Mouse (Mus musculus) gastrocnemius, adult 8-10 months (tissue): ENCODE results near the gene Cox17. TPM values are rescaled to one million over a fixed set of nuclear protein-coding genes. Genes with fewer than 3 reads are reported as not detected.
A peak's percentile ranks its signal among the peaks of the same experiment; 100 is the strongest.

Experiments used
- DNase-seq, 2 experiments: peaks; one replicate each; pipeline ENCODE4 v3.0.0; 2022; ENCODE audit warnings: low spot score in 2 of 2
- total RNA-seq, 4 experiments: library from RNA; stranded (reverse); gene quantifications; 2 replicates each; pipeline ENCODE4 v1.2.4; 2022

Gene Cox17
- total RNA-seq, 4 experiments from 2014 or later, result 115 to 194 (median 149) TPM

DNA sequence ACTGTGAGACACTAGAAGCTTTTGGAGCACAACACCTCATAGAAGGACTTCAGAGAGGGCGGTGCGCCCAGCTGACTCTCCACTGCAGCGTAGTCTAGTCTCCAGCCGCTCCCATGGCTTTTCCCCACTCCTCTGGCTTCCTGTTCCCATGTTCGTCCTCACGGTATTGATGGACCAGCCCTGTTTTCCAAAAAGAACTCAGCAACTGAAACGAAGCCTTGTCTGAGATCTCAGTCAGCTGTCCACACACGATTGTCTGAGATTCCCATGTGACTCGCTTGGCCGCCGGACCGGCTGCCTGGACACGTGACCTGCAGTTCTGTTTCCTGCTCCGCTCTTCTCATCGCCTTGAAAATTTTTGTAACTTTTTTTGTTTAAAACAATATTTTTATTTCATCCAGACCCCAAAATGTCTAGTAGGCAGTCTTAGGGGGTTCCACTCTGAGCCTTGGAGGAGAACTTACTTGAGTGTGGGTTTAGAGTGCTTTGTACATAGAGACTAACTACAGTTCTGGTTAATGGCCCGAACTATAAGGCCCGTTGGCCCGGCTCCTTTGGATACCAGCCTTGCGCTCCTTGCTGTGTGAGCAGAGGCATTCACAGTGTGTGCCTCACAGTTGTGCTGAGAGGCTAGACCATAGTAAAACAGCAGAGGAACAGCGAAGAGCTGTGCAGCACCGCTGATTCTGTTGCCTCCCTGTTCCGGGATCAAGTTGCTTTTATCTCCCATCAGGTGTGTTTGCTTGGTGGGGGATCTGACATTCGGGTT, 45.5 kb downstream of the Cox17 start:
- peak; percentile 75 to 80 for DNase-seq

DNA sequence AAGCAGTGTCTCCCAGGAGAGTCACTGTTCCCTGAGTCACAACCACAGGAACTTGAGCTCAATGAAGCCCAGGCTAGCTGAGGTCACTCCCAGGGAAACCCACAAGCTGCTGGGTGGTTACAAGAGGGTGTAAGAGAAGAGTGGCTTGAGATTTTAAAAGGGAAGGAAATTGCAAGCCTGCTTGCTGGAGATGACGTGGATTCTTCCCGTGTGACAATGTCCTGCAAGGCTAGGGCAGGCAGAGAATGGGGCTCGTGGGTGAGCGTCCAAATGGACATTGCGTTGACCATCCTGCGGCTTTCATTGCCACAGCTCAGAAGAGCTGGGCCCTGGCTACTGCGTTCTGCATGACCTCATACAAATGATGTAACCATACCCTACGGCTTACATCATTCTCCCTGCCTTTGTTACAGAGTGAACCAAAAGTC, 47.4 kb downstream of the Cox17 start:
- DNase-seq, result no peak

DNA sequence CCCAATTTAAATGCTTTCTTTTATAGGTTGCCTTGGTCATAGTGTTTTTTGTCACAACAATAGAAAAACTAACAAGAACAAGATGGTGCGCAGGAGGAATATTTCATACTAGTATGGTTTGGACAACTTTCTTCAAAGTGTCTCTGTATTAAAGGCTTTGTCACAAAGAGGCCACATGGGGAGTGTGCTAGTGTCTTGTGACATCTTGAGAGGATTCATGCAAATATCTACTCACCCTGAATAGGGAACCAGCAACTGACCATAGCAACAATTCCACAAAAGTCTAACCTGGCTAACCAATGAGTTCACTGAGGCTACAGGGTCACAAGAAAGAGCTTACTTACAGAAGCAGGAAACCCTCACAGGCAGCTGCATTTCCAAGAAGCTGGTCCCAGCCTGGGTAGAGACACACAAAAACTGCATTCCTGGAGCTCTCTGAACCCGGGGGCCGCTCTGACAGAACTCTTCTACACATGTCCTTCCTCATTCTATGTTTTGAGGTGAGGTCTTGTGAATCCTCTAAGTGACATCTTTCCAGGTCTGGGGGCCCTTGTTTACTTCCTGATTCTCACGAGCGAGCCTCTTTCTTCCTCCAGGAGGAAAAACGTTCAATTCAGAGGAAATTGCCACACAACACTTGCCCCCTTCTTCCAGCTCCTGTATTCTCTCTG, 48.4 kb downstream of the Cox17 start:
- no peak for DNase-seq

DNA sequence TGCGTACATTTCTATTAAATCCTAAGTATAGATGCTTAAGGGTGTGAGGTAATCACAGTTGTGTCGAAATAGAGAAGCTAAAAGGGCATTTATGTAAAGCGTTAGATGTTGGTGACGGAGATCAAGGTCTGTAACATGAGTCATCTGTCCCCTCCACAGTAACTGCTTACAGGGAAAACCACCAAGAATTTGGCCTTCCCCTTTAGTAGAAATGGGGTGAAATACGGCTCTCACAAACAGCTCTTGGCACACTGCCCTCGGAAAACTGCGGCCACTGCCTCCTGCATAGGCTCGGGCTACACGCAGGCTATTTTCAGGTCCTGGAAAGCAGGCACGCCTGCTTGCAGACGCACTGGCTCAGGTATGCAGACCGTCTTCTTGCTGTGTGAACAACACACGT, 49.4 kb downstream of the Cox17 start:
- peak; percentile 49 to 58 for DNase-seq

DNA sequence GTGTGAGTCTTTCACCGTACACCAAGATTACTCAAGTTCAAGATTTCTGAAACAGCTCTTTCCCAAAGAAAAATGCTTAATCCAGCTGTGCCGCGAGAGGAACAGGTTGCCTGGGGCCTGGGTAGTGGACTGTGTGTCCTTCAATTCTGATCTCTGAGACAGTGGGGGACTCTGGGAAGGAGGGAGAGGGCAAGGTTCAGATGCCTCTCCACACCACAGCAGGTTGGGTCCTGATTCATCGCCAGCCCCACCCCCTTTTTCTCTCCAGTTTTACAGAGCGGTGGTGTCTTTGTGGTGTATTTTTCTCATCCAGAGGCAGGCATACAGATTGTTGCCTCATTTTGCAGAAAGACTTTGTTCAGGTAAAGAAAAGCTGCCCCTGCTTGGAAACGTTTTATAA, 51.5 kb downstream of the Cox17 start:
- no peak for DNase-seq

DNA sequence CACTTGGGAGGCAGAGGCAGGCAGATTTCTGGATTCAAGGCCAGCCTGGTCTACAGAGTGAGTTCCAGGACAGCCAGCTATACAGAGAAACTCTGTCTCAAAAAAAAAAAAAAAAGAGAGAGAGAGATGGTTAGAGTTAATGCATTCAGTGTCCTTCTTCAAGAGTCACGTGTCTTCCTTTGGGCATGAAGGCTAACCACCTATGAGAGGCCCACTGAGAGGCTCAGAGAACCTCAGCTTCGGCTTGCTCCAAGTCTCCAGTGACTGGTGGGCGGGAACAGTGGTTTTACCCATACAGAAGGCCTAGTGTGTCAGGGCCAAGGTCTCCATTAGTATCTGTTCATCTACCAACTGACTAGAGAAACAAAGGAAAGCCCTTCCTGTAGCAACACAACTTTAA, 52.3 kb downstream of the Cox17 start:
- no peak for DNase-seq

DNA sequence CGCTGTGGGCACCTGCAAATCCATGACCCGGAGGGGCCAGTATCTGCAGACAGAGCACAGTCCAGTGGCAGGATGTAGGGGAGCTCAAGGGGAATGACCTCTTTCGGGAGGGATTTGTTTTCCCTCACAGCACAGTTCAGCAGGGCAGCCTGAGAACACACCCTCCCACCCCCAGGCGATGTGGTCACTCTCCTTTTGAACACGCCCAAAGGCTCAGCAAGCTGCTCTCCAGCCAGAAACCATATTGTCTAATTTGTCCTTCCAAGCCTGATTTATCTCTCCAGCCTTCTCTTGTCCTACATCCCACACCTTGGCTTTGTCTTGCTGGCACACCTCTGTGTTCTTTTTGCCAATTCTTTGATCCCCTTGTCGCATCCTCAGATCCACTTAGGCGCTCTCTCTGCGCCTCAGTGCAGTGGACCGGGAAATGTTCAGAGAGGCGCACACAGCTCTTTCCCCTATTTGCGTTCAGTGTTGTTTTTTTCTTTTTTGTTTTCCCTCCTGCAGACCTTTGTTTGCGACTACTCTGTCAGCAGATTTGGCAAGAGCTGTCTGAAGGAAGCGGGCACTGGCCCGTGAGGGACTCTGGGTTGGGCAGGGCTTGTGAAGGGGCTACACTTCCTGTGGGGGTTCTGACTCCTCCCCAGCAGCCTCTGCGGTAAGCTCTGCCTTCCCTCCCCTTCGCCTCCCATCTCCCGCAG, 52.9 kb downstream of the Cox17 start:
- peak; percentile 37 to 59 for DNase-seq

DNA sequence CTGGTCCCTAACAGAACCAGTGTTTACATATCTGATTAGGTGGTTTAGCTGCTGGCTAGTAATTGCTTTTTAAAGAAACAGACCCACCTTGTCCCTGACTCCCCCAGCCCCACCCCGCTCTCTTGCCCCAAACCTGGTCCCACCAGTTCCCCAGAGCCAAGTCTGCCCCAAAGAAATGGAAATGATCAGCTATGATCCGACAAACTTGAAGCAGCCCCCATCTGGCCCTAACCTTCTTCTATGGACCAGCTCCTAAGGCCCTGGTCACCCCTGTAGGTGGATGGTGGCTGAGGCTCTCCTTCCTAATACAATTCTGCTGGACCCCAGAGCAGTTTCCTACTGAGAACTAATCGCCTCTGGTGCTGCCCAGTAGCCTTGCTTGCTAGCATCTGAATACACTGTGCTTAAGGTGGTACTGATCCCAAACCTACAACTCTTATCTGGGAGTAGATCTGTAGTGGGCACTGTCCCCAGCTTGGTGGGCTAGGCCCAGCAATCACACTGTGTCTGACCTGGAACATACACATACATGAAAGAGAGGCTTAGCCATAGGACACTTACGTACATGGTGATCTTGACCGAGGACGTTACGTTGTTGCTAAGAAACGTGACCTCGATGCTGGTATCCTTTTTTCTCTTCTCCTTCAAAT, 53.6 kb downstream of the Cox17 start:
- no peak for DNase-seq

DNA sequence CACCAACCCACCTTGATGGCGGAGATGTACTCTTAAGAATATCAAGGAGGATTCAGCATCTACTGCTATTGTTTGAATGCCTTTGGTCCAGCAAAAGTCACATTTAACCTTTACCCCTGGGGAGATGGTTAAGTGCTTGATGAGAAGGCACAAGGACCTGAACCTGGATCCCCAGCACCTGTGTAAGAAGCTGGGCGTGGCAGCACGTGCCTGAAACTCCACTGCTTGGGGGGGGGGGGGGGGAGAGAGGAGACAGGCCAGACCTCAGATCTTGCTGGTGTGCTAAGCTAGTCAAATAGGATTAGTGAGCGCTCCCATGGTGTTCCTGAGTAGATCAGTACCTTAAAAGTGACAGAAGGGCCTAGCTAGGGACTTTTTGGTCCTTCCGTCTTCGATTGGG, 54.7 kb downstream of the Cox17 start:
- no peak for DNase-seq

Other genes starting within 250 kb of the Cox17 start
- not detected for gene Nr1i2, start 52.2 kb upstream of the Cox17 start, total RNA-seq
- gene Maats1, start 4.8 kb upstream of the Cox17 start, total RNA-seq, result not detected
- not detected for gene Gm21987, start within 50 bp of the Cox17 start, total RNA-seq
- gene Popdc2, start 15.2 kb downstream of the Cox17 start, total RNA-seq, result 10 to 100 TPM; 55.3 to 81.4 (median 68.5) TPM
- 1 to 10 TPM; 2.5 to 4.7 (median 3.6) TPM for gene Pla1a, start 86.2 kb downstream of the Cox17 start, total RNA-seq
- 10 to 100 TPM; 17.3 to 17.5 (median 17.4) TPM for gene Adprh, start 105.7 kb downstream of the Cox17 start, total RNA-seq
- under 1 TPM in 2 of 4 experiments, not detected in 2; 0.12 to 0.22 TPM for gene Cd80, start 108.6 kb downstream of the Cox17 start, total RNA-seq
- gene Timmdc1, start 175.7 kb downstream of the Cox17 start, total RNA-seq, result 10 to 100 TPM; 42.4 to 50.3 (median 43.5) TPM
- gene Poglut1, start 203.3 kb downstream of the Cox17 start, total RNA-seq, result 10 to 100 TPM in 3 of 4 experiments, 1 to 10 TPM in 1; 8.9 to 11.1 (median 10.5) TPM
- gene Tmem39a, start 211.7 kb downstream of the Cox17 start, total RNA-seq, result 10 to 100 TPM; 14.0 to 19.3 (median 15.5) TPM